Mouse (Mus musculus) adrenal gland, postnatal 10 days (tissue): ENCODE measurements around the gene Zfp786. TPM values are rescaled to one million over a fixed set of nuclear protein-coding genes. Genes with fewer than 3 reads are reported as not detected.

Source experiments
- DNase-seq: peaks from one replicate; pipeline ENCODE4 v3.0.0; 2021; ENCODE audit warnings: mixed read lengths
- total RNA-seq, 2 experiments: library from RNA; stranded (reverse); gene quantifications; 2 replicates each; pipeline ENCODE4 v1.2.3; 2021

Gene Zfp786
- total RNA-seq, 2 experiments from 2014 or later, result 0.66 to 2.0 TPM

- no peak for DNase-seq
Observed at GRCm38 (mm10) chr6:47821236-47821635, 9.4 kb downstream of the Zfp786 start.

DNA sequence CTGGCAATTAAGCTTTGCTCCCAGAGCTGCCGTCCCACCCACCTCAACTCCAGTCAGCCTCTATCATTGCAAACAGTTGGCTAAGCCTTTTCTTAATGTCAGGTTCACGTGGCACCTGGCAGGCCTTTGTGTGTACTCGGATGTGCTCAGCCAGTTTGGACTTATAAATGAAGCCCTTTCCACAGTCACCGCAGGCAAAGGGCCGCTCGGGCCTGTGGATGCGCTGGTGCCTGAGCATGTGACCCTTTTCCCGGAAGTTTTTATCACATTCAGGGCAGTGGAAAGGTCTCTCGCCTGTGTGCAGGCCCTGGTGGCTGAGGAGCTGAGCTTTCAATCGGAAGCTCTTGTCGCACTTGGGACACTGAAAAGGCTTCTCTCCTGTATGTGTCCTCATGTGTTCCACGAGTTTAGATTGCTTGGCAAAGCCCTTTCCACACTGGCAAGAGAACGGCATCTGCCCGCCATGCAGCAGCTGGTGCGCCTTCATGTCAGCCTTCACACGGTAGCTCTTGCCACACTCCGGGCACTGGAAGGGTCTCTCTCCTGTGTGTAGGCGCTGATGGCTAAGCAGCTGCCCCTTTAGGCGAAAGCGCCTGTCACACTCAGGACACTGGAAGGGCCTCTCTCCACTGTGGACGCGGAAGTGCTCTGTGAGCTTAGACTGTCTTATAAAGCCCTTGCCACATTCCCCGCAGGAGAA is 10.9 kb downstream of the Zfp786 start:
- no peak for DNase-seq

GRCm38 (mm10) chr6:47818721-47819120 is 11.9 kb downstream of the Zfp786 start:
- peak; percentile 22 for DNase-seq

DNA sequence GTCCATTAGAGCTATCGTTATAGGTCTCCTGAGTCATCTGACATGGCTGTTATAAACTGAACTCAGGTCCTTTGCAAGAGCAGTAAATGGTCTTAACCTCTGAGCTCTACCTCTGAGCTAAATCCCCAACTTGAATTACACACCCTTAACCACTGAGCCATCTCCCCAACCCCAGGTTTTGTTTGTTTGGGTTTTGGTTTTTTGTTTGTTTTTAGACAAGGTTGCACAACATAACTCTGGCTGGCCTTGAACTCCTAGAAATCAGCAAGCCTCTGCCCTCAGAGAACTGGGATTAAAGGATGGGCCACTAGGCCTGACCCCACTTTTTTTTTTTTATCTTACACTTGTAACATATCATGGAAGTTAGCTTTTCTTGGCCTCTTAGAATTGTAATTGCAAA is 14.5 kb downstream of the Zfp786 start:
- no peak for DNase-seq

DNA sequence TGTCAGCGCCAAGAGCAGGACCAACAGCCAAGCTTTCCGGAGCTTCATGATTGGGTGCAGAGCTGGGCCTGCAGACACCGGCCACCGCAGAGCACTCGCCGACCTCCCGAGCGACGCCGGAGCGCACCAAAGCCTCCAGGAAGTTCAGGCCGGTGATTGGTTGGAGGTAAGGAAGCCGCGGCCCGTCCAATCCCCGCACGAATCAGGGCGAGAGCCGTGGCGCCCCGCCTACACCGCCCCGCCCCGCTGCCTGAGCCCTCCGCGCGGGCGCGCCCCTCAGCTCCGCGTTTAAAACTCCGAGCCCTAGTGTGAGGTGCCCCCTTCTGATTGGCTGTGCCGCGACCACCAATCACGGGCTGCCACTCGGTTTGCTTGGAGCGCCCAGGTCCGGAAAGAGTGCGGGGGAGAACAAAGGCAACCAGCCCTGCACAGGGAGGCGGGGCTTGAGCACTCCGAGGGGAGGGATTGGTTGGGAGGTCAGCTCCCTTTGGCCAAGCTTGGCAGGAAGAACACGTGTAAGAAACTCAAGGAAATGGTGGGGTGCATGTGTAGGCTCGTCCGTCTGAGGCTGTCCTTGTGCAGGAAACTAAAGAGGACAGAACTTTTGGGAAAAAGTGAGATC is 17.3 kb downstream of the Zfp786 start, which contains the start of gene Pdia4:
Gene Pdia4, minus strand, starts transcription at position 174 of the 622 bp plus-strand sequence.
- DNase-seq, result peak; percentile 99

DNA sequence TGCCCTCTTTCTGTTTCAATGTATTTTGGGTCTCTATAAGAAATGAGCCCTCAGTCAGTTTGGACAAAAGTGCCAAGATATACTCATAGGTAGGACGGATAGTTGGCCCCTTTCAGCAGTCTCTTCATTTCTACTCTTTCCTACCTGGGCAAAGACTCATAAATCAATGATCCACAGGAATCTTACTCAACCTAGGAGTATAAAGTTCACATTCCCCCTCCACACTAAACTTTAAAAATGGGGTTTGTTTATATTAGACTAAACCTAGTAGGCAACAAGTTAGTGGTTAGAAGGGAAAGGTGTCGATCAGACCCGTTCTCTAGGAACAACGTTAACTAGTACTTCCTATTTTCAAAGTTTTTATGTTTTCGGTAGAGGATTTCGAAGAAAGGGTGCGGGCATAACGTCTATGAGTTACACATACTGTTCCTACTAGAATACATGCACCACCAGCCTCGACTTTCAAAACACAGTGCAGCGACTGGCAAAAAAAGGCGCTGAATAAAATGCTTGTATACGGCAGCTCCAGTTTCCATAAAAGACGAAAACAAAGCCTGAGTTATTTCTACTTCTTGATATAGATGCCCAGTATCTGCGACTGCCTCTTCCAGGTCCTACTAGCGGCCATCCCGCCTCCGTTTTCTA is 18.3 kb downstream of the Zfp786 start:
- no peak for DNase-seq

DNA sequence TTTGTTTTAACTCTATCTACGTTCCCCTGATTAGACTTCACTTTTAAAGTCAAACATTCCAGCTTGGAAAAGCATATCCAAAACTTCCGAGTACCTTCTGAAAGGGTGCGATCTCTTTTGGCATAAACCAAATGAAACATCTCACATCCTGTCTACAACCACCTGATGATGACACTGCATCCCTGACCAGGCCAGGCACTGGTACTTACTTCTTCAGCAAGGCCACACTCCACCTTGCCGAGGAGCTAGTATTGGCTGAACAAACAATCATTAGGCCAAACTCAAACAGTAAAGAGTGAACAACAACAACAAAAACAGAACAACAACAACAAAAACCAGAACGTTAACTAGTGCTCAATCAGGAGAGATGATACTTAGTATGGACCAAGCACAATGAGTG is 19.3 kb downstream of the Zfp786 start:
- DNase-seq, result no peak

GRCm38 (mm10) chr6:47810181-47810580 is 20.5 kb downstream of the Zfp786 start:
- DNase-seq, result no peak

GRCm38 (mm10) chr6:47809053-47809452 is 21.6 kb downstream of the Zfp786 start:
- DNase-seq, result peak; percentile 26

DNA sequence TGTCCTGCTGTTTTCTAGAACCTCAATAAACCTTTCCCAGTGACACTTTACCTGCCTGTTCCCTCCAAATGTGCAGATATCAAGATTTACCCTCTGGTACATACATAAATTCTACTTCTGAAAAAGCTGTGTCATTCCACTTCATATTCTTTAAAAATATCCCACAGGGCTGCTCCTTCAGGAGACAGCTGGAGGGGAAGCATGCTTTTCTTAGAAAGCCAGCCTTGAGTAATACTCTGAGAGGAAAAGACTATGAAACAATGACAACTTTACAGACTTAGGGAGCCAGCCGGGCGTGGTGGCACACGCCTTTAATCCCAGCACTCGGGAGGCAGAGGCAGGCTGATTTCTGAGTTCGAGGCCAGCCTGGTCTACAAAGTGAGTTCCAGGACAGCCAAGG is 22.1 kb downstream of the Zfp786 start:
- DNase-seq, result no peak

- no peak for DNase-seq
Observed at GRCm38 (mm10) chr6:47807419-47807818, 23.2 kb downstream of the Zfp786 start.

- DNase-seq, result no peak
Observed at GRCm38 (mm10) chr6:47805520-47805919, 25.1 kb downstream of the Zfp786 start.

GRCm38 (mm10) chr6:47799079-47799478 is 31.6 kb downstream of the Zfp786 start:
- DNase-seq, result peak; percentile 72

GRCm38 (mm10) chr6:47794106-47794830 is 36.4 kb downstream of the Zfp786 start:
- peak; percentile 62 for DNase-seq

GRCm38 (mm10) chr6:47793284-47793683 is 37.4 kb downstream of the Zfp786 start:
- no peak for DNase-seq

GRCm38 (mm10) chr6:47792533-47792932 is 38.1 kb downstream of the Zfp786 start:
- DNase-seq, result no peak

- peak; percentile 51 for DNase-seq
Observed at GRCm38 (mm10) chr6:47790745-47791144, 39.9 kb downstream of the Zfp786 start.

- no peak for DNase-seq
Observed at GRCm38 (mm10) chr6:47788821-47789220, 41.8 kb downstream of the Zfp786 start.

DNA sequence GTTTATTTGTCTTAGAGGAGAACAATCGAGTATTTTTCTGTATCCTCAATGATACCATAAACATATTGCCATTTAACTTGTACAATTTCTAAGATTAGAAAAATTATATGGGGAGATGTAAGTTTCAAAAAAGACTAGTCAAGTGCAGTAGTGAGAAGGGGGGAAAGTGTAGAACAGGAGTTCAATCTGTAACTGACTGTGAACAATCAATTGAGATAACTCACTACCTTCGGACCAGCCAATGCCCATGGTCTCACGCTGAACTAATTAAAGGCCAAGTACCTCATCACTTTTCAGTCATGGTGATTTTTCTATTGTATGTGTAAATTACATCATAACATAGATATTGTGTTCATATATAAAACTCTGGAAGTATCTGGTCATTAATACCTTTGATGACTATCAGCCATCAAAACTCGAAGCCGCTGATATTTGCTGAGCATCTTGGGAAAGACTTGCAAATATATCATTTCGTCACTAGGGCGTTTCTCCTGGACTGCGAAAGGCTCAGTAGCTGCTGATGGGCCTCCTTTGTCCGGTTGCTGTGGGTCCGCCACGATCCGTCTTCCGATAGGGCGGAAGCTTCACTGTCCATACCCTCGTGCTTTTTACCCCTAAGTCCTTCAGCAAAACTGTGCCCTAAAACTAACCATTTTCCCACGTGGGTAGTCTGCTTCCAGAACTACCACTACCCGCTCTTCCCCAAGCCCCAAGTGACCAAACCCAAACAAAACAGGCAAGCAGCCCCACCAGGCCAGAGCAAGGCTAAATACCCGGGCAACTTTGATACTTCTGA is 42.5 kb downstream of the Zfp786 start:
- peak; percentile 85 for DNase-seq

GRCm38 (mm10) chr6:47784707-47785412 is 45.8 kb downstream of the Zfp786 start:
- DNase-seq, result no peak
